Mouse (Mus musculus) kidney, embryonic 14.5 days (tissue): Measurements from ENCODE around the gene Pla2g4e. TPM values are rescaled to one million over a fixed set of nuclear protein-coding genes. Genes with fewer than 3 reads are reported as not detected.

ENCODE experiments used
- ATAC-seq: fragments of 200-750 bp; cut with Nextera tagmentation; 2 replicates; pipeline ENCODE4 v1.8.0; 2017; ENCODE audit warnings: moderate number of reproducible peaks, mild to moderate bottlenecking, moderate TSS enrichment, moderate library complexity; ENCODE audit not compliant: low FRiP score, low TSS enrichment
- H3K27ac ChIP-seq: fragments of 300-500 bp; sonication (generic); 2 replicates; pipeline ENCODE4 v1.5.1; 2014; ENCODE audit warnings: low read depth, mild to moderate bottlenecking, low read length, moderate library complexity, mixed read lengths
- H3K27me3 ChIP-seq: fragments of 300-500 bp; sonication (generic); 2 replicates; pipeline ENCODE4 v1.6.1; 2014; ENCODE audit warnings: mild to moderate bottlenecking, low read length; ENCODE audit not compliant: control insufficient read depth, insufficient read depth
- H3K36me3 ChIP-seq: fragments of 300-500 bp; sonication (generic); 2 replicates; pipeline ENCODE4 v1.6.1; 2014; ENCODE audit warnings: low read length, mixed read lengths; ENCODE audit not compliant: control insufficient read depth, insufficient read depth
- H3K4me1 ChIP-seq: fragments of 300-500 bp; sonication (generic); 2 replicates; pipeline ENCODE4 v1.6.1; 2014; ENCODE audit warnings: low read length, mixed read lengths; ENCODE audit not compliant: control insufficient read depth, insufficient read depth
- H3K4me2 ChIP-seq: fragments of 300-500 bp; sonication (generic); replicated peaks from 2 replicates; pipeline ENCODE4 v1.6.1; 2014; ENCODE audit warnings: low read depth, mild to moderate bottlenecking, low read length
- H3K4me3 ChIP-seq: fragments of 300-500 bp; sonication (generic); 2 replicates; pipeline ENCODE4 v1.5.1; 2014; ENCODE audit warnings: mild to moderate bottlenecking, low read length
- H3K9ac ChIP-seq: fragments of 300-500 bp; sonication (generic); 2 replicates; pipeline ENCODE4 v1.6.1; 2014; ENCODE audit warnings: low read depth, mild to moderate bottlenecking, low read length, moderate library complexity
- H3K9me3 ChIP-seq: fragments of 300-500 bp; sonication (generic); 2 replicates; pipeline ENCODE4 v1.6.1; 2016; ENCODE audit warnings: low read length; ENCODE audit not compliant: control insufficient read depth
- WGBS: fragments of 180-500 bp; shearing (Covaris S2); extraction: QIAGEN DNeasy Blood & Tissue Kit; methylation state at CpG from one replicate; pipeline ENCODE4 v1.1.7; 2014; 5-methylcytosine and 5-hydroxymethylcytosine counted together
- polyA plus RNA-seq: library from polyadenylated mRNA; unstranded; fragments of >200 nt; fragmentation: Nextera tagmentation; extraction: Ambion mirVana; gene quantifications from 2 replicates; pipeline ENCODE4 v1.2.1, GENCODE M21; 2014

The Pla2g4e gene
- polyA plus RNA-seq, 1 experiment from 2014 or later: not detected

GRCm38 (mm10) chr2:120173718-120174117, 71.4 kb downstream of the Pla2g4e start:
- Histone ChIP-seq H3K9me3 (no peaks in the 10 kb centered on the region), H3K27me3 (no peaks in the 10 kb centered on the region), H3K36me3 (no peaks in the 10 kb centered on the region), H3K4me2 (no peak overlapping the region), H3K4me3 (no peak overlapping the region), H3K27ac (no peak overlapping the region), H3K9ac (no peak overlapping the region), H3K4me1 (no peaks in the 10 kb centered on the region)
- ATAC-seq: no peak
- WGBS: 17% methylated on average over 10 of the region's 10 CpGs

- Histone ChIP-seq H3K4me2 (no peak overlapping the region), H3K36me3 (no peaks in the 10 kb centered on the region), H3K4me3 (no peak overlapping the region), H3K9me3 (no peaks in the 10 kb centered on the region), H3K9ac (no peak overlapping the region), H3K27ac (no peak overlapping the region), H3K27me3 (no peaks in the 10 kb centered on the region), H3K4me1 (no peaks in the 10 kb centered on the region)
- WGBS: 89% methylated on average over 7 of the region's 7 CpGs
- ATAC-seq: no peak
These were observed 73.8 kb downstream of the Pla2g4e start for GRCm38 (mm10) chr2:120171362-120171761.

GRCm38 (mm10) chr2:120170726-120171125, 74.4 kb downstream of the Pla2g4e start:
- H3K4me3 ChIP-seq: no peak overlapping the region
- 0 out of 2 replicates have a peak, but pooled peaks have one; percentile 46 for ATAC-seq
- 42% methylated on average over 1 of the region's 1 CpGs for WGBS
- H3K36me3 ChIP-seq: no peaks in the 10 kb centered on the region
- no peaks in the 10 kb centered on the region for H3K9me3 ChIP-seq
- no peak overlapping the region for H3K27ac ChIP-seq
- no peaks in the 10 kb centered on the region for H3K4me1 ChIP-seq
- no peak overlapping the region for H3K4me2 ChIP-seq
- no peaks in the 10 kb centered on the region for H3K27me3 ChIP-seq
- no peak overlapping the region for H3K9ac ChIP-seq

GRCm38 (mm10) chr2:120169382-120169781, 75.8 kb downstream of the Pla2g4e start:
- 82% methylated on average over 3 of the region's 3 CpGs for WGBS
- Histone ChIP-seq H3K27ac (no peak overlapping the region), H3K4me2 (no peak overlapping the region), H3K9ac (no peak overlapping the region), H3K27me3 (no peaks in the 10 kb centered on the region), H3K4me3 (no peak overlapping the region), H3K4me1 (no peaks in the 10 kb centered on the region), H3K36me3 (no peaks in the 10 kb centered on the region), H3K9me3 (no peaks in the 10 kb centered on the region)
- no peak for ATAC-seq

GRCm38 (mm10) chr2:120167763-120168162, 77.4 kb downstream of the Pla2g4e start:
- Histone ChIP-seq H3K9ac (no peak overlapping the region), H3K4me3 (no peak overlapping the region), H3K27me3 (no peaks in the 10 kb centered on the region), H3K36me3 (no peaks in the 10 kb centered on the region), H3K4me2 (no peak overlapping the region), H3K4me1 (no peaks in the 10 kb centered on the region), H3K9me3 (no peaks in the 10 kb centered on the region), H3K27ac (no peak overlapping the region)
- 88% methylated on average over 8 of the region's 8 CpGs for WGBS
- no peak for ATAC-seq

GRCm38 (mm10) chr2:120165474-120165873, 79.7 kb downstream of the Pla2g4e start:
- WGBS: 85% methylated on average over 10 of the region's 10 CpGs
- ATAC-seq: no peak

GRCm38 (mm10) chr2:120159434-120159833, 85.7 kb downstream of the Pla2g4e start:
- Histone ChIP-seq H3K27me3 (no peaks in the 10 kb centered on the region), H3K9ac (no peak overlapping the region), H3K27ac (no peak overlapping the region), H3K4me3 (no peak overlapping the region), H3K9me3 (peaks cover 2% of the 10 kb centered on the region; the same call in 1 of the 2 replicates), H3K4me2 (no peak overlapping the region), H3K36me3 (no peaks in the 10 kb centered on the region), H3K4me1 (no peaks in the 10 kb centered on the region)
- 85% methylated on average over 2 of the region's 2 CpGs for WGBS
- ATAC-seq: no peak

More at GRCm38 (mm10) chr2:120165474-120165873, 79.7 kb downstream of the Pla2g4e start:
- H3K27me3 ChIP-seq: no peaks in the 10 kb centered on the region
- no peak overlapping the region for H3K9ac ChIP-seq
- no peaks in the 10 kb centered on the region for H3K9me3 ChIP-seq
- no peak overlapping the region for H3K4me3 ChIP-seq
- no peak overlapping the region for H3K4me2 ChIP-seq
- H3K27ac ChIP-seq: no peak overlapping the region
- H3K4me1 ChIP-seq: no peaks in the 10 kb centered on the region
- H3K36me3 ChIP-seq: no peaks in the 10 kb centered on the region

- H3K4me1 ChIP-seq: no peaks in the 10 kb centered on the region
- H3K4me2 ChIP-seq: no peak overlapping the region
- H3K9me3 ChIP-seq: peaks cover 2% of the 10 kb centered on the region; the same call in 1 of the 2 replicates
- H3K36me3 ChIP-seq: no peaks in the 10 kb centered on the region
- H3K9ac ChIP-seq: no peak overlapping the region
- WGBS: 43% methylated on average over 1 of the region's 1 CpGs
- H3K27ac ChIP-seq: no peak overlapping the region
- no peak for ATAC-seq
- H3K4me3 ChIP-seq: no peak overlapping the region
- no peaks in the 10 kb centered on the region for H3K27me3 ChIP-seq
These were observed 86.3 kb downstream of the Pla2g4e start for GRCm38 (mm10) chr2:120158846-120159245.

- Histone ChIP-seq H3K9me3 (peaks cover 2% of the 10 kb centered on the region; the same call in 1 of the 2 replicates), H3K27me3 (no peaks in the 10 kb centered on the region), H3K4me3 (no peak overlapping the region), H3K36me3 (no peaks in the 10 kb centered on the region), H3K4me2 (no peak overlapping the region), H3K4me1 (no peaks in the 10 kb centered on the region), H3K27ac (no peak overlapping the region), H3K9ac (no peak overlapping the region)
- 60% methylated on average over 5 of the region's 5 CpGs for WGBS
- no peak for ATAC-seq
These were observed 87.1 kb downstream of the Pla2g4e start for GRCm38 (mm10) chr2:120158016-120158415.
